Mouse (Mus musculus): ENCODE results near the gene Fam98c.
"Not testable (repeated sequence)": the region's sequence is repeated elsewhere in the genome, so short reads cannot be mapped to it uniquely, and the experiment has no call there.

Gene Fam98c

GRCm38 (mm10) chr7:29155838-29156782 is at the start of gene Fam98c:
Gene Fam98c, minus strand, starts transcription at chr7:29156234.
- CTCF ChIA-PET = interaction anchor here (0.6 kb wide), 1 partner anchor 1595 kb away, joined by 3 read pairs; no protein-coding TSS in a partner anchor

GRCm38 (mm10) chr7:29202577-29202976 is 46.5 kb upstream of the Fam98c start:
- CTCF ChIA-PET = no interaction called here

- CTCF ChIA-PET = not testable (repeated sequence)
Measured at GRCm38 (mm10) chr7:29194230-29194629, 38.2 kb upstream of the Fam98c start.

DNA sequence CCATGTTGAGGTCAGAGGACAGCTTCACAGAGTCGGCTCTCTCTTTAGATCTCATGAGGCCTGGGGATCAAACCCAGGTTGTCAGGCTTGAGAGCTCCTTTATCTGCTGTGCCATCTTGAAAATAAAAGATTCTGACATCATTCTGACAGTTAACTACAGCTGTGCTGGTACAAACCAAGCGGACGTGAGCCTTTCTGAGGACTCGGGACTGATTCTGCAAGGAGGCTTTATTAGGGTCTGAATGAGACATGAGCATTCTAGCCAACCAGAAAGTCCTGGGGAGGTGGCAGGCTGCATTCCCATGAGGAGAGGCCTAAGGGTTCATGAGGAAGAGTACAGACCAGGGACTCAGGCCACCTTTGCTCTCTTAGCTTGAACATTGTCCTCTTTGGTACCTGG is 25.3 kb upstream of the Fam98c start:
- CTCF ChIA-PET = not testable (repeated sequence)

DNA sequence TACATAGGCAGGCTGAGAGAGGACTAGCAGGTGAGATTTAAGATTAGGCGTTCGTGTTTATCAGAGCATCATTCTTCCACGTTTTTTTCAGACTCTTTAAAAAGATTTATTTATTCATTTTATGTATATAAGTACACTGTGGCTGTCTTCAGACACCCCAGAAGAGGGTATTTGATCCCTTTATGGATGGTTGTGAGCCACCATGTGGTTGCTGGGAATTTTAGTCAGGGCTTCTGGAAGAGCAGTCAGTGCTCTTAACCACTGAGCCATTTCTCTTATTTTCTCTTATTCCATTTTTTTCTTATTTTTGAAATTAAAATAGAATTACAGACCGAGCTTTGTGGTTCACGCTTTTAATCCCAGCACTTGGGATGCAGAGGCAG is 24.8 kb upstream of the Fam98c start:
- CTCF ChIA-PET = no interaction called here

DNA sequence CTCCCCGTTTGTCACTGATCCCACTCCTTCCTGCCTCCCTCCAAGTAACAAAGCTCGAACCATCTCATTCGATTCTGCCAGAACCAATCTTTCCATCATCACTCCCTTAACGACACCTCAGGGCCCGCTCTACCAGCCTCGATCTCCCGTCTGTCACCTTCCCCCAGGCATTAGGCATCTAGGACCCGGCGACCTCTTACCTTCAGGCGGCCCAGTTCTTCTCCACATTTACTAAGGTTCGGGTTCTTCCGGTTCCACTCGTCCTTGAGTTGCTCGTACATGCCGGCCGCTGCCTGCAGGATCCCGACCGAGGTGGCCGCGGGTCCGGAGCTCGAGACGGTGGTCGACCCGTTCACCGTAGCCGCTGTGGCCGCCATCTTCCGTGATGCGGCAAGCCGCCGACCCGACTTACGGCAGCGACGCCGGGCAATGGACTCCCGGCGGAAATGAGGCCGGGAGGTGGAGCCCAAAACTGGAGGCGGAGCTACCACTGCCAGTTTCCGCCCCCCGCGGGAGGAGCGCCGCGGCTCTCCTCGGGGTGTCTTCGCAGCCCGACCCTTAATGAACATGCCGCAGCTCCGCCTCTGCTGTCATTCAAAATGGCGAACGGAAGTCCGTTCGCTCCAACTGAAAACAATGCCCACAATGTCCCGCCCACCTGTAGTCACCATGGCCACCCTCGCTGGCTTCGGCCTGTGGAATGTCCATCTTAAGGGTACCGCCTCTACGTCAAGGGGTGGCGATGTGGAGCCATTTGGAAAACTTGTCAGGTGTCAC is 24.2 kb upstream of the Fam98c start, which contains the start of gene Psmd8:
Psmd8 (minus strand) TSS at position 625 of the 777 bp plus-strand sequence.
- CTCF ChIA-PET = no interaction called here

DNA sequence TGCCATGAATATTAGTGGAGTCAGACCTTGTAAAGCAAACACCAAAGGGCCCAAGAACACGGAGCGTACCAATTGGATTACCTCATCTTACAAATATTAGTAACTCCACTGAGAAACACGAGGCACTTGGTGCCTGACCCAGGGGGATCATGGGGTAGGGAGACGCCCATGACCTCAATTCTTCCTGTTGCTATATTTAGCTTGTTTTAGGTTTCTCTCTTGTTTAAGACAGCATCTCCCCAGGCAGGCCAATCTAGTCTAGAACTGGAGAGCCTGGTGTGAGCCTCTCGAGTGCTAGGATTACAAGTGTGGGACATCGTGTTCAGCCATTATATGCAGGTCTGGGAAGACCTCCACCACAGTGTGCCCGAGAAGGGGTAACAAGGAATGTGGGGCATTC is 23.3 kb upstream of the Fam98c start:
- CTCF ChIA-PET = interaction anchor here (0.6 kb wide), 1 partner anchor 110 kb away, joined by 4 read pairs; the partner anchor contains the start of gene Ppp1r14a

DNA sequence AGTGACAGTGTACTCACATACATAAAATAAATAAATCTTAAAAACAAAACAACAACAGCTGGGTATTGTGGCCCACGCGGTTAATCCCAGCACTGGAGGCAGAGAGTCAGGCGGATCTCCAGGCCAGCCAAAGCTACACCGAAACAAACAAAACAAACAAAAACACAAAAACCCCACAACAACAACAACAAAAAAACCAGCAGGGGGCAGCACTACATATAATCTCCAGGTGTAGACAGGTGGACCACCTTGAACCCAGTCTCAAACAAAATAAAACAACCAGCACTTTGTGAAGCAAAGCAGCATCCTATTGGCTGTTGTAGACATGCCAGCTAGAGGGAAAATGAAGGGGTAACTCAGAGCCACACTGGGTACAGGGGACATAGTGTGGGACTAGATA is 22.1 kb upstream of the Fam98c start:
- CTCF ChIA-PET = interaction anchor here (0.5 kb wide), 1 partner anchor 36 kb away, joined by 7 read pairs; the partner anchor contains the start of gene Catsperg1

DNA sequence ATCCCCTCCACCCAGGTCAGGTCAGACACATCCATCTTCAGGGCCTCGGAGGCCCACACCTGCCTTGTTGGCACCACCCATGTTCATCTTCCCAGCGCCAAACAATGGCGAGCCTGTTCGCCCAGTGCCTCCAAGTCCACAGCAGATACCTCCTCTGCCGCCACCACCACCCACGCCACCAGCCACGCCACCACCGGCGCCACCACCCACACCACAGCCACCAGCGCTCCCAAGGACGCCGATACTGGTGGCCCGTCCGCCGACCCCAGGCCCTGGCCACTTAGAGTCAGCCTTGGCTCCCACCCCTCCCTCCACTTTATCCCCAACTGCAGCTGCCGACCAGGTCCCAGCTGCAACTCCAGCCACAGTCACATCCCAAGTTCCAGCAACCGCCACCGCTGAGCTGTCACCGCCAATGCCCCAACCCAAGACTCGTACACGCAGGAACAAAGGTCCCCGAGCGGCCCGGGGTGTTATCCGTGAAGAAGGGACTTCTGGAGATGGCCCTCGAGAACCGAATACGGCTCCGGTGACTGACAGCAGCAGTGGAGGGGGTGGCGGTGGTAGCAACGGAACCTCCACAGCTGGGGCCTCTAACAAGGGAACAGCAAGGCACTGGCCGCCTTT is 16.5 kb upstream of the Fam98c start:
- CTCF ChIA-PET = no interaction called here

DNA sequence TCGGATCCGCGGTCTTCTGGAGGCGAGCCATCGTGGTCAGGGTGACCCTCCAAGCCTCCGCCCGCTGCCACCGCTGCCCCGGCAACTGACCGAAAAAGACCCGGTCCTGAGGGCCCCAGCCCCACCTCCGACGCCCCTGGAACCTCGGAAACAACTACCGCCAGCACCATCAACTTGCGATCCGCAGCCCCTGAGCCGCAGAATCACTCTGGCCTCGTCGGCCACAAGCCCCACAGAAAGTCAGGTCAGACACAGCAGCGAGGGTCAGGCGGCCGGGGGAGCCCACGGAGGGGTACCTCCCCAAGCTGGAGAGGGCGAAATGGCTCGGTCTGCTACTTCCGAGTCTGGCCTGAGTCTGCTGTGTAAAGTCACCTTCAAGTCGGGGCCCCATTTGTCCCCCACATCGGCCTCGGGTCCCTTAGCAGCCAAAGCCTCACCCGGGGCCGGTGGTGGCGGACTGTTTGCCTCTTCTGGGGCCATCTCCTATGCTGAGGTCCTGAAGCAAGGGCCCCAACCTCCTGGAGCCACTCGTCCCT is 15.6 kb upstream of the Fam98c start:
- CTCF ChIA-PET = no interaction called here

DNA sequence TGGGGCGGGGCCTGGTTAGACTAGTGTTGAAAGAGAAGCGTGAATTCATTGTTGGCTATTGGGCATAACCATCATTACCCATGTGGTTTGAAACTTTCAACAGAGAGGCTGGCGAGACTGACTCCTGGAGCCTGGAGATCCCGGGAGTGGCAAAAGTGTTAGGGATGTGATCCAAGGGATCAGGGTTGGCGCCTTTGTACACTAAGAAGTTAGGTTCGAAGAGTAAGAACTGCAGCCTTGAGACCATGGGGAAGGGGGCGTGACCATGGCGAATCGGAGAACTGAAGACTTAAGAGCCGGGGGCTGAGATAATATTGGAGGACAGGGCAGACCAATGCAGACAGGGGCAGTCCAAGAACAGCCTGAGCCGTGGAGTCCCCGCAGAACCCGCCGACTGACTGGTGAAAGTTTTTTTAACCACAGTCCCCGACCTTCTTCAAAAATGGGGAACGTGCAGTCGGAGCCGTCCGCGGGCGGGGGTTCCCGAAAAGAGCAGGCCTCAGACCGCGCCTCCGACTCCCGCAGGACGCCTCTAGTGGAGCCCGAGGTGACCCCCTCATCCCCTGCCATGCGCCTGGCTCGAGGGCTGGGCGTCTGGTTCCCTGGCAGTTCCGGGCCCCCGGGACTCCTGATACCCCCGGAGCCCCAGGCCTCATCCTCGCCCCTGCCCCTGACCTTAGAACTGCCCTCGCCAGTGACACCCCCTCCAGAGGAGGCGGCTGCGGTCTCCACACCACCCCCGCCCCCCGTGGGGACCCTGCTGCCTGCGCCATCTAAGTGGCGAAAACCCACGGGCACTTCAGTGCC is 14.9 kb upstream of the Fam98c start:
- CTCF ChIA-PET = no interaction called here

DNA sequence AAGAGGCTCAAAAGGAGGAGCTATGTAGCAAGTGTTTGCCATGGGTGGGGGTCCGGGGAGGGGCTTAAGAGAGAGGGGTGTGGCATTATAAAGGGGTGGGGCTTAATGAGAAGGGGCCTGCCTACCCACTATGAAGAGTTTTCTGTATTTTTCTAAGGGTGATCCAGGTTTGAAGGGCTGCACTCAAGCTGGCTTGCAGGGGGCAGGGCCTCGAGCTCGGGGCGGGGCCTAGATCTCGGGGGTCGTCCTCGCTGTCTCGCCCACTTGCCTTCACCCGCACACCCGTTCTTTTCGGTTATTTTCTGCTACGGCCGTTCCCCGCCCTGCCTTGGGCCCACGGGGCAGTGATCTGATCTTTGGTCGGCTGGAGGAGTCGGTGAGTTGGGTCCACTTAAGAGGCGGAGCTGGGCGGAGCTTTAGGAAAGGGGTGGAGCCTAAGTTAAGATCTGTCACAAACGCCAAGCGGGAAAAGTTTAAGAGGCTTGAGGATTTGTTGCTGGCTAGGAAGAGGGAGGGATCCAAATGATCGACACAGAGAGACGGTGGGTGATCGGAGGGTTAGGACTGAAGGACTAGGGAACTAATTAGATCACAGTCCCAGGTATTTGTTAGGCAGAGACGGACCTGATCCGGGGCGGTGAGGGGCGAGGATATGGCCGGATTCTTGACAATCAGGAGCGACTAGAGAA is 14.2 kb upstream of the Fam98c start, which contains the start of the genes Ggn and Spred3:
Ggn (plus strand) TSS at position 145 of the 689 bp plus-strand sequence.
Spred3 (minus strand) TSS at position 346 of the 689 bp plus-strand sequence.
- CTCF ChIA-PET = interaction anchor here (0.6 kb wide), 1 partner anchor 67 kb away, joined by 6 read pairs; no protein-coding TSS in a partner anchor

DNA sequence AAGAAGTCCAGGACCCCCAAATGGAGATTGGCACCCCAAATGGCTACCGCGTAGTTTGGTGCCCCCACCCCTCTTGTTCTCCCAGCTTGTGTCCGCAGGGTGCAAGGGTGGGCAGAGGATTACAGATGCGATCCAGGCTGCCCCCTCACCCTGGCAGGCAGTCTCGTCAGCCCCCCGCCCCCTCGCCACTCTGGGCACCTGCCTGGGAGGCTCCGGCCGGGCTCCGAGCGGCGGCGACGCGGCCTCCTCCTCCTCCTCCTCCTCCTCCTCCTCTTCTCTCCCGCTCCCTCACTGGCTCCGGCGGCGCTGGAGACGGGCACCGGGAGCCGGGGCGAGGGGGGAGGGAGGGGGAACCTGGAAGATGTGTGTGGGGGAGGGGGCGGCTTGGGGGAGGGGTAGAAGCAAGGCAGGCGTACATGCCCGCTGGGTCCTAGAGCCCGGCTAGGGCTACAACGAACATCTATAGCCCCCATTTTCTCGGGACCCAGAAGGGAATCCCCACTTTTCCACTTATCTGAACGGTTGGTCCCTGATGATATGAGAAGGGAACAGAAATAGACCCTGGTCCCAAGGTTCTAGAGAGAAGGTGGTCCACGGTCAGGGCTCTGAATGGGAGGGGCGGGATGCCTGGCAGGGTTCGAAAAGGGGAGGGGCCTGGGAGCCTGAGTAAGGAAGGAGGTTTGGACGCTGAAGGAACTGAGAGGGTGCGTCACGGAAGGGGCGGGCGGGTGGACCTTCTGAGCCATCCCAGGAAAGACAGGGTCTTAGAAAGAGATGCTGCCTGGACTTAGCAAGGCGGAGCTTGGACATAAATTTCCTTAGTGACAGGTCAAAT is 13.4 kb upstream of the Fam98c start:
- CTCF ChIA-PET = interaction anchor here (0.6 kb wide), 2 partner anchors 18 to 67 kb away, joined by 3 to 6 read pairs; no protein-coding TSS in a partner anchor

DNA sequence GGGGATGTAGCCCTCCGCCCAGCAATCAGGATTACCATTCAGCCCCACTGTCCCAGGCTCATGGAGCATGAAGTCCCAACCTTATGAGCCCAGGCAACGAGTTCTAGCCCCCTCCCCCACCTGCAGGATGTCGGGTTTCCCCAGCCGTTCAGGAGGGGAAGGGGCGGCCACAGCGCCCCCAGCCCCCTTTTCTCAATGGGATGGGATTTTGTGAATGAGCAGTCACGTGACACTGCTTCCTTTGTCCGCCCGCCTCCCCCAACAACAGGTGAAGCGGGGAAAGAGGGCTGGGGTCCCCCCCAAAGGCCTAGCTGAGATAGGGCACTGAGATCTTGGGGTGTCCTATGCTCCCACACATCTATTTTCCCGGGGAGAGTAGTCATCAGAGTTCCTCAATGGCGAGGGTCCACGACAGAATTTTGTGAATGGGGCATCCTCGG is 12.8 kb upstream of the Fam98c start:
- CTCF ChIA-PET = interaction anchor here (0.6 kb wide), 2 partner anchors 17 to 368 kb away, joined by 3 to 5 read pairs; no protein-coding TSS in a partner anchor

- CTCF ChIA-PET = interaction anchor here (0.6 kb wide), 1 partner anchor 368 kb away, joined by 5 read pairs; no protein-coding TSS in a partner anchor
Measured at GRCm38 (mm10) chr7:29168121-29168695, 12.2 kb upstream of the Fam98c start.

DNA sequence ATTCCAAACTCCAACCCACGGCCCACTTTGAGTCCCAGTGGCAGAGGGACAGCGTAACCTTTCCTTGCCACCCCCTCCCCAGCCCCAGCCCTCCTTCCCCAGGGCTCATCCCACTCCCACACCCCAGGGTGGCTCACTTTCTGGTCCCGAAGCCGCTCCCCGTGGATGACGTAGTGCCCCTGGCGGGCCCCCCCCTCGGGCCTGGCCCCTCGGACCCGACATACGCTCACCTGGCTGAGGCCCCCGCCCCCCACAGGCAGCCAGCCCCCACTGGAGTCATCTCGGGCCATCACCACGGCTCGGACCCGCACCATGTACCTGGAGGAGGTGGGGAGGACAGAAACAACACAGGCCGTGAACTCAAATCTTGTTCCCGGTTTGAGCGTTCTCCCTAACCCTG is 11.6 kb upstream of the Fam98c start:
- CTCF ChIA-PET = no interaction called here

DNA sequence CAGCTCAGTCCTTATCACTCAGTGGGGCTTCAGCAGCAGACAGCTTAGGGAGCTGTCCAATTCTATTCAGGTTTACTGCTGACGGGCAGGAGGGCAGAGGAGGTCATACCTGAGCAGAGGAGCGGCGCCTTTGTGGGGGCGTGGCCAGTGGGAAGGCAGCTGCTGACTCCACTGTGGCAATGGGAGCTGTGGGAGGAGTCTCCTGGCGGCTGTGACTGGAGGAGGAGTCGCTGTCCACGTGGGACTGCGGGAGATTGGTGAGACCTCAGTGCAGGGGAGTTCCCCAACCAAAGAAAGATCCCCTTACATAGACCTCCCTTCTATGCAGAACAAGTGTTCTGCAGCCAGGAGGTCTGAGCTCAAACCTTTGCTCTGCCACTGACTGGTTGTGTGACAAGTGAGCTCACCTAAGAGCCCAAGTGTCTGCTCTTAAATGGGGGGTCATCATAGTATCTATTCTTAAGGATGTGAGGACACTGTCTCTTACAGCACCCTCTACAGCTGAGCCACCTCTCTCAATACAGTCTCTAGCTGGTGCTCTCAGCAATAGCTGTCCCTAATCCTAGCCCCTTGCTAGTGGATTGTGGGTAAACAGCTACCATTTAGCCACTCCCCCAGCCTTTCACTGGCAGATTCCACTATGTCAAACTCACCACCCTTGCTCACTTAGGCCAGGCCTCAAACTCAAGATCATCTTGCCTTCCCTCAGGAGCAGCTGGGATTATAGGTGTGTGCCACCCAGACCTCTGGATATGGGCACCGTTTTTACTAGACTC is 6.9 kb upstream of the Fam98c start:
- CTCF ChIA-PET = no interaction called here

DNA sequence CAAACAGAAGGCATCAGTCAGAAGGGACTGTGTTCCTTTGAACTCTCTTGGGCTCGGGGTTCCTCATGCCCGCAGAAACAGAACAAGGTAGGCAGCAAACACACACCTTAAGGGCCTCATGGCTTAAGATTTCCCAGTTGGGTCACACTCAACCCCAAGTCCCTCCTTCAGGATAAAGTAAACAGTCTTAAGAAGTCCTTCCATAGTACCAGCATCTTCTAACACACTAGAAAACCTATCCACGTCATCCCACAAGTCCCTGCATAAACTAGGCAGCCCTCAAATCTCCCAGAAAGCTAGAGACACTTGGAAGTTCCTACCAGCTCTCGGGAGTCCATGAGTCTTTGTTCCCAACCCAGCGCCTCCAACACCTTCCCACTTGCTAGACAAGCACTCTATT is 6.3 kb upstream of the Fam98c start:
- CTCF ChIA-PET = no interaction called here

All from spleen, embryonic (tissue).